Mouse (Mus musculus) liver, adult 2 months (tissue): ENCODE results near the gene Rps26. TPM values are rescaled to one million over a fixed set of nuclear protein-coding genes. Genes with fewer than 3 reads are reported as not detected.
"Not testable (repeated sequence)": the region's sequence is repeated elsewhere in the genome, so short reads cannot be mapped to it uniquely, and the experiment has no call there.

Experiments
- DNase-seq: peaks from one replicate; pipeline ENCODE4 v3.0.0-alpha.2; 2011; ENCODE audit warnings: low read depth, low spot score; ENCODE audit errors: extremely low read depth
- H3K27ac ChIP-seq: fragments of 200-500 bp; replicated peaks from 2 replicates; pipeline ENCODE4 v1.5.1; 2012; ENCODE audit warnings: low read depth, mild to moderate bottlenecking, control low read depth, inconsistent platforms, low read length; ENCODE audit not compliant: insufficient read depth
- H3K27me3 ChIP-seq: fragments of 200-500 bp; 2 replicates; pipeline ENCODE4 v1.6.1; 2012; ENCODE audit warnings: mild to moderate bottlenecking, moderate library complexity, low read length, inconsistent platforms; ENCODE audit not compliant: control insufficient read depth, insufficient read depth
- H3K36me3 ChIP-seq: fragments of 200-500 bp; 2 replicates; pipeline ENCODE4 v1.6.1; 2012; ENCODE audit warnings: low read length, inconsistent platforms; ENCODE audit not compliant: control insufficient read depth, insufficient read depth
- H3K4me1 ChIP-seq: fragments of 200-500 bp; 2 replicates; pipeline ENCODE4 v1.6.1; 2011; ENCODE audit warnings: low read length; ENCODE audit not compliant: control insufficient read depth, insufficient read depth
- H3K4me3 ChIP-seq: fragments of 200-500 bp; 2 replicates; pipeline ENCODE4 v1.5.1; 2011; ENCODE audit warnings: low read depth, mild to moderate bottlenecking, control low read depth, low read length, moderate library complexity; ENCODE audit not compliant: insufficient read depth
- H3K79me2 ChIP-seq: fragments of 200-500 bp; 2 replicates; pipeline ENCODE4 v1.6.1; 2012; ENCODE audit warnings: inconsistent platforms, mild to moderate bottlenecking, low read length, moderate library complexity; ENCODE audit not compliant: control insufficient read depth, insufficient read depth
- H3K9ac ChIP-seq: fragments of 200-500 bp; 2 replicates; pipeline ENCODE4 v1.6.1; 2012; ENCODE audit warnings: low read depth, mild to moderate bottlenecking, control low read depth, inconsistent platforms, low read length
- CTCF ChIP-seq: fragments of 200-500 bp; IDR thresholded peaks from 2 replicates; pipeline ENCODE4 v1.5.1; 2011; ENCODE audit warnings: low read depth, low read length, control low read depth
- POLR2A ChIP-seq: fragments of 200-500 bp; IDR thresholded peaks from 2 replicates; pipeline ENCODE4 v1.6.1; 2011; ENCODE audit warnings: low read length, control low read depth; ENCODE audit not compliant: insufficient read depth; ENCODE audit errors: extremely low read depth
- WGBS: fragments of 180-500 bp; shearing (Covaris S2); methylation state at CpG from one replicate; pipeline ENCODE4 v1.1.7; 2018; 5-methylcytosine and 5-hydroxymethylcytosine counted together
- polyA plus RNA-seq: library from polyadenylated mRNA; depleted of rRNA; stranded (reverse); fragments of >200 nt; gene quantifications from 2 replicates; pipeline ENCODE4 v1.2.3, GENCODE M21; 2012
- total RNA-seq: library from RNA; depleted of rRNA; stranded (reverse); fragments of >200 nt; gene quantifications from 2 replicates; pipeline ENCODE4 v1.2.3, GENCODE M21; 2014

Rps26 gene
- total and polyA plus RNA-seq, 2 experiments, result 234 to 425 TPM

DNA sequence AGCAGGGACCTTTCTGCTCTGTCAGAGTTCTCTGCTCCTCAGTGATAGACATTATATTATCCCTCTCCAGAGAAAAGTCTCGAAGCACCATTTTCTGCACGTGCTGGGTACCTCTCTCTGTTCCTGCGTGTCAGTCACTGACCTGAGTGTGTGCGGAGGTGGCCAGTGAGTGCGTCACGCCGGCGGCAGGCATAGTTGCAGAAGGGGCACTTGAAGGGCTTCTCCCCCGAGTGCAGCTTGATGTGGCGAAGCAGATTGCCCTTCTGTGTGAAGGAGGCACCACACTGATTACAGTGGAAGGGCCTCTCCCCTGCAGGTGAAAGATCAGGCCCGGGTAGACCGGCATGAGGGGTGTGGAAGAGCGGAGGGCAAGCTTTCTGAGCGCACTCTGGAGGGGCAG lies 13.5 kb upstream of the Rps26 start:
- Histone ChIP-seq H3K9ac (no peak overlapping the region), H3K36me3 (no peaks in the 10 kb centered on the region; the same call in 1 of the 2 replicates), H3K27ac (no peak overlapping the region), H3K79me2 (no peaks in the 10 kb centered on the region), H3K27me3 (no peaks in the 10 kb centered on the region), H3K4me3 (no peak overlapping the region), H3K4me1 (peaks cover 5% of the 10 kb centered on the region)
- no peak for DNase-seq
- 95% methylated on average over 14 of the region's 14 CpGs for WGBS
- TF ChIP-seq POLR2A (no peak), CTCF (no peak)

DNA sequence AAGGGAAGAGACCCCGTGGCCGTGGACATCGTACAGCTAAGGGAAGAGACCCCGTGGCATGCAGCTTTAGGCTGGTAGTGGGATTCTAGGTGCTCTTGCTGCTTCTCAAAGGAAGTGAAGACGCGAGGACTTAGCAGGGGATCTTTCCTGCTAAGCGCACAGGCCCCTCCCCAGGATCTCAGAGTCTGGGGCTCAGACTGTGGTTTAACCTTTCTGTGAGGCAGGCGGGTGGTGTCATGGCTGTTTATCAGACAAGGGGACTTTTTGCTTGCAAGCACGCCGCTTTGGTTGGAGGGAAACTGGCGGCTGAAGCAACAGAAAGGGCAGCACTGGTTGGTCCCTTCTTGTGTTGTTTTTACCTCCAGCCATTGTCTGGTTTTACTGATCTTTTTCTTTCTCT lies 10.5 kb upstream of the Rps26 start:
- Histone ChIP-seq H3K27me3 (no peaks in the 10 kb centered on the region), H3K4me1 (peaks cover 5% of the 10 kb centered on the region), H3K4me3 (no peak overlapping the region), H3K27ac (no peak overlapping the region), H3K36me3 (no peaks in the 10 kb centered on the region; the same call in 1 of the 2 replicates), H3K79me2 (no peaks in the 10 kb centered on the region), H3K9ac (no peak overlapping the region)
- DNase-seq, result no peak
- WGBS, result 66% methylated on average over 11 of the region's 11 CpGs
- TF ChIP-seq CTCF (no peak), POLR2A (no peak)

GRCm38 (mm10) chr10:128636561-128636960 lies 10.0 kb upstream of the Rps26 start:
- H3K79me2 ChIP-seq, result no peaks in the 10 kb centered on the region
- TF ChIP-seq POLR2A (no peak), CTCF (no peak)
- H3K4me3 ChIP-seq, result no peak overlapping the region
- H3K4me1 ChIP-seq, result peaks cover 5% of the 10 kb centered on the region
- 66% methylated on average over 6 of the region's 6 CpGs for WGBS
- H3K27ac ChIP-seq, result no peak overlapping the region
- no peaks in the 10 kb centered on the region; the same call in 1 of the 2 replicates for H3K36me3 ChIP-seq
- H3K27me3 ChIP-seq, result no peaks in the 10 kb centered on the region
- H3K9ac ChIP-seq, result no peak overlapping the region
- no peak for DNase-seq

DNA sequence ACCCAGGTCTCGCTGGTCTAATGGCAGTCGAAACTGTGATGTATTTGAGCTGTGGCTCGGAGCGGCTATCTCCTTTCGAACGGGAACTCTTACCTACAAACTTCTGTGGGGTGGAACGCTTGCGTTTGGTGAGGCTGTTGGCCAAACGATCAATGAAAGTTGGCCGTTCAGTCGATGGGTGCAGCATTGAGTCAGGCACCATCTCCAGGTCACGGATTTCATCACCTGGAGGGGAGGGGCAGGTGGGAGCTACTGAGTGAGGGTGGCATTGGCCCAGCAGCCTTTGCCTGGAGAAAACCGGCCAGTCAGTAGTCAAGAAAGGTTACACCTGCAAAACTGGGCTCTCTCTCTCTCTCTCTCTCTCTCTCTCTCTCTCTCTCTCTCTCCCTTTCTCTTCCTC lies 9.2 kb upstream of the Rps26 start:
- H3K36me3 ChIP-seq, result no peaks in the 10 kb centered on the region; the same call in 1 of the 2 replicates
- DNase-seq, result peak; percentile 96
- peak overlapping the region; percentile 22; the same call in 1 of the 2 replicates for H3K9ac ChIP-seq
- H3K79me2 ChIP-seq, result no peaks in the 10 kb centered on the region
- H3K4me1 ChIP-seq, result peaks cover 5% of the 10 kb centered on the region
- H3K27me3 ChIP-seq, result no peaks in the 10 kb centered on the region
- TF ChIP-seq POLR2A (no peak), CTCF (0 out of 2 replicates have a peak, but pooled peaks have one; percentile 12)
- WGBS, result 16% methylated on average over 13 of the region's 13 CpGs
- no peak overlapping the region for H3K4me3 ChIP-seq
- peak overlapping the region; percentile 79 for H3K27ac ChIP-seq

- WGBS, result 41% methylated on average over 6 of the region's 6 CpGs
- Histone ChIP-seq H3K36me3 (no peaks in the 10 kb centered on the region), H3K9ac (no peak overlapping the region), H3K4me3 (no peak overlapping the region), H3K27me3 (no peaks in the 10 kb centered on the region), H3K27ac (no peak overlapping the region), H3K79me2 (no peaks in the 10 kb centered on the region), H3K4me1 (peaks cover 5% of the 10 kb centered on the region)
- TF ChIP-seq CTCF (no peak), POLR2A (no peak)
- no peak for DNase-seq
Measured at GRCm38 (mm10) chr10:128631571-128631970, 5.0 kb upstream of the Rps26 start.

DNA sequence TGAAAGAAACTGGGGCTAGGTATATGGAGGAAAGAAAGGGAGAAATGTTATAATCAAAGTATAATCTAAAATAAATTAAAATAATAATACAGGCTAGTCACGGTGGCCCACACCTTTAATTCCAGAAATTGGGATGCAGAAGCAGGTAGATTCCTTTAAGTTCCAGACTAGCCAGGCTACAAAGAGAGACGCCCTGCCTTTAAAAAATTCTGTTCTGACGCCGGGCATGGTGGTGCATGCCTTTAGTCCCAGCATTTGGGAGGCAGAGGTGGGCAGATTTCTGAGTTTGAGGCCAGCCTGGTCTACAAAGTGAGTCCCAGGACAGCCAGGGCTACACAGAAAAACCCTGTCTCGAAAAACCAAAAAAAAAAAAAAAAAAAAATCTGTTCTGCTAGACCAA lies 3.8 kb upstream of the Rps26 start:
- H3K4me1 ChIP-seq, H3K27ac ChIP-seq: not testable (repeated sequence)
- 79% methylated on average over 5 of the region's 5 CpGs for WGBS

More for the DNA sequence above, 3.8 kb upstream of the Rps26 start:
- not testable (repeated sequence) for DNase-seq, H3K9ac ChIP-seq, H3K79me2 ChIP-seq, H3K27me3 ChIP-seq, H3K36me3 ChIP-seq, H3K4me3 ChIP-seq
